Mouse (Mus musculus): ENCODE data around the gene Zfp329. TPM values are rescaled to one million over a fixed set of nuclear protein-coding genes. Genes with fewer than 3 reads are reported as not detected.

Gene Zfp329
- total RNA-seq, 2 experiments from 2014 or later = 3.1 to 15.5 TPM

Other genes starting within 250 kb of the Zfp329 start
- gene Vmn2r53, start 210.1 kb downstream of the Zfp329 start, total RNA-seq (2015; ENCODE audit: low replicate concordance) = under 0.01 TPM in 1 of 2 replicates, not detected in the other
- gene Vmn2r53, start 210.1 kb downstream of the Zfp329 start, total RNA-seq (2017; ENCODE audit: low replicate concordance) = under 0.01 TPM in 2 replicates
- not detected in 2 replicates for gene Vmn2r54, start 178.5 kb downstream of the Zfp329 start, total RNA-seq (2015; ENCODE audit: low replicate concordance)
- not detected in 2 replicates for gene Vmn2r54, start 178.5 kb downstream of the Zfp329 start, total RNA-seq (2017; ENCODE audit: low replicate concordance)
- gene Vmn2r55, start 133.9 kb downstream of the Zfp329 start, total RNA-seq (2015; ENCODE audit: low replicate concordance) = not detected in 2 replicates
- gene Vmn2r55, start 133.9 kb downstream of the Zfp329 start, total RNA-seq (2017; ENCODE audit: low replicate concordance) = not detected in 2 replicates
- gene Vmn2r56, start 83.9 kb downstream of the Zfp329 start, total RNA-seq (2015; ENCODE audit: low replicate concordance) = not detected in 2 replicates
- gene Vmn2r56, start 83.9 kb downstream of the Zfp329 start, total RNA-seq (2017; ENCODE audit: low replicate concordance) = not detected in 2 replicates
- not detected in 2 replicates for gene Zscan18, start 15.2 kb downstream of the Zfp329 start, total RNA-seq (2015; ENCODE audit: low replicate concordance)
- not detected in 2 replicates for gene Zscan18, start 15.2 kb downstream of the Zfp329 start, total RNA-seq (2017; ENCODE audit: low replicate concordance)
- gene Zfp110, start 15.9 kb upstream of the Zfp329 start, total RNA-seq (2015; ENCODE audit: low replicate concordance) = 14.3 and 14.4 TPM in 2 replicates
- 16.6 and 20.9 TPM in 2 replicates for gene Zfp110, start 15.9 kb upstream of the Zfp329 start, total RNA-seq (2017; ENCODE audit: low replicate concordance)
- gene Zfp128, start 62.3 kb upstream of the Zfp329 start, total RNA-seq (2015; ENCODE audit: low replicate concordance) = 0.72 and 0.84 TPM in 2 replicates
- 1.0 and 1.9 TPM in 2 replicates for gene Zfp128, start 62.3 kb upstream of the Zfp329 start, total RNA-seq (2017; ENCODE audit: low replicate concordance)
- gene Zscan22, start 79.0 kb upstream of the Zfp329 start, total RNA-seq (2015; ENCODE audit: low replicate concordance) = 0.72 and 10.5 TPM in 2 replicates
- gene Zscan22, start 79.0 kb upstream of the Zfp329 start, total RNA-seq (2017; ENCODE audit: low replicate concordance) = 1.4 TPM in 1 of 2 replicates, not detected in the other
- gene Rps5, start 103.4 kb upstream of the Zfp329 start, total RNA-seq (2015; ENCODE audit: low replicate concordance) = 579 and 738 TPM in 2 replicates
- 178 and 253 TPM in 2 replicates for gene Rps5, start 103.4 kb upstream of the Zfp329 start, total RNA-seq (2017; ENCODE audit: low replicate concordance)
- 0.42 TPM in 1 of 2 replicates, not detected in the other for gene Rnf225, start 108.6 kb upstream of the Zfp329 start, total RNA-seq (2015; ENCODE audit: low replicate concordance)
- 0.51 TPM in 1 of 2 replicates, not detected in the other for gene Rnf225, start 108.6 kb upstream of the Zfp329 start, total RNA-seq (2017; ENCODE audit: low replicate concordance)
- 0.42 and 0.72 TPM in 2 replicates for gene Zfp324, start 147.0 kb upstream of the Zfp329 start, total RNA-seq (2015; ENCODE audit: low replicate concordance)
- 1.4 and 1.7 TPM in 2 replicates for gene Zfp324, start 147.0 kb upstream of the Zfp329 start, total RNA-seq (2017; ENCODE audit: low replicate concordance)
- 0.72 and 5.9 TPM in 2 replicates for gene Zfp446, start 159.0 kb upstream of the Zfp329 start, total RNA-seq (2015; ENCODE audit: low replicate concordance)
- 0.39 and 0.68 TPM in 2 replicates for gene Zfp446, start 159.0 kb upstream of the Zfp329 start, total RNA-seq (2017; ENCODE audit: low replicate concordance)
- gene Slc27a5, start 179.3 kb upstream of the Zfp329 start, total RNA-seq (2015; ENCODE audit: low replicate concordance) = not detected in 2 replicates
- gene Slc27a5, start 179.3 kb upstream of the Zfp329 start, total RNA-seq (2017; ENCODE audit: low replicate concordance) = not detected in 2 replicates
- gene Trim28, start 180.3 kb upstream of the Zfp329 start, total RNA-seq (2015; ENCODE audit: low replicate concordance) = 194 and 220 TPM in 2 replicates
- 137 and 141 TPM in 2 replicates for gene Trim28, start 180.3 kb upstream of the Zfp329 start, total RNA-seq (2017; ENCODE audit: low replicate concordance)
- gene Zbtb45, start 191.2 kb upstream of the Zfp329 start, total RNA-seq (2015; ENCODE audit: low replicate concordance) = 4.0 and 10.1 TPM in 2 replicates
- gene Zbtb45, start 191.2 kb upstream of the Zfp329 start, total RNA-seq (2017; ENCODE audit: low replicate concordance) = 6.7 and 7.6 TPM in 2 replicates
- 116 and 138 TPM in 2 replicates for gene Chmp2a, start 215.9 kb upstream of the Zfp329 start, total RNA-seq (2015; ENCODE audit: low replicate concordance)
- gene Chmp2a, start 215.9 kb upstream of the Zfp329 start, total RNA-seq (2017; ENCODE audit: low replicate concordance) = 125 and 153 TPM in 2 replicates
- gene Ube2m, start 219.4 kb upstream of the Zfp329 start, total RNA-seq (2015; ENCODE audit: low replicate concordance) = 70.0 and 96.9 TPM in 2 replicates
- 61.0 and 94.6 TPM in 2 replicates for gene Ube2m, start 219.4 kb upstream of the Zfp329 start, total RNA-seq (2017; ENCODE audit: low replicate concordance)
- not detected in 2 replicates for gene Mzf1, start 235.9 kb upstream of the Zfp329 start, total RNA-seq (2015; ENCODE audit: low replicate concordance)
- gene Mzf1, start 235.9 kb upstream of the Zfp329 start, total RNA-seq (2017; ENCODE audit: low replicate concordance) = not detected in 2 replicates

Measured in erythroid progenitor cell, adult 5-6 weeks (primary cell).